Mouse (Mus musculus) heart, postnatal 0 days (tissue): ENCODE data around the gene Xrcc6.
A peak's percentile ranks its signal among the peaks of the same experiment; 100 is the strongest.

Experiments used
- CTCF ChIP-seq: IDR thresholded peaks from 2 replicates; pipeline ENCODE4 v1.5.1; 2016; ENCODE audit warnings: antibody characterized with exemption, control low read depth, low read depth
- EP300 ChIP-seq: IDR thresholded peaks from 2 replicates; pipeline ENCODE4 v1.6.1; 2016; ENCODE audit warnings: antibody characterized with exemption, low read depth

- TF ChIP-seq CTCF, result peak; percentile 32; the same call in 1 of the 2 replicates
- no peak for TF ChIP-seq EP300
These were observed 56.6 kb downstream of the Xrcc6 start for GRCm38 (mm10) chr15:82044166-82044784.
